Mouse (Mus musculus) gastrocnemius, adult 2 months (tissue): ENCODE measurements around the gene Coq9. TPM values are rescaled to one million over a fixed set of nuclear protein-coding genes. Genes with fewer than 3 reads are reported as not detected.

Experiments
- DNase-seq: peaks from one replicate; pipeline ENCODE4 v3.0.0; 2022
- H3K27ac ChIP-seq: fragments of 200-600 bp; 2 replicates; pipeline ENCODE4 v1.8.1; 2022; ENCODE audit warnings: mild to moderate bottlenecking
- H3K4me3 ChIP-seq: fragments of 200-600 bp; 2 replicates; pipeline ENCODE4 v1.8.1; 2022; ENCODE audit warnings: mild to moderate bottlenecking, moderate library complexity
- CTCF ChIP-seq: fragments of 200-600 bp; IDR thresholded peaks from 2 replicates; pipeline ENCODE4 v1.8.1; 2022; ENCODE audit warnings: antibody characterized with exemption, mild to moderate bottlenecking, moderate library complexity
- intact Hi-C: fragments of 180-260 bp; cut with DNase I; formaldehyde crosslinking; loops from one replicate; pipeline ENCODE4 v1.15.1; 2025
- total RNA-seq, 2 experiments: library from RNA; stranded (reverse); gene quantifications; 2 replicates each; pipeline ENCODE4 v1.2.3; 2021

Coq9 gene
- total RNA-seq, 2 experiments from 2014 or later = 359 to 480 TPM

- intact Hi-C loops = no loop called here
- H3K4me3 ChIP-seq = no peak overlapping the region
These were observed 24.5 kb downstream of the Coq9 start for GRCm38 (mm10) chr8:94862487-94863220.

GRCm38 (mm10) chr8:94863897-94864673 is 26.0 kb downstream of the Coq9 start:
- no peak for DNase-seq
- H3K4me3 ChIP-seq = no peak overlapping the region
- intact Hi-C loops = no loop called here
- 0 out of 2 replicates have a peak overlapping the region, but pooled peaks have one; percentile 8 for H3K27ac ChIP-seq
- peak; percentile 31 for TF ChIP-seq CTCF

More at GRCm38 (mm10) chr8:94862487-94863220, 24.5 kb downstream of the Coq9 start:
- H3K27ac ChIP-seq = peak overlapping the region; percentile 16; the same call in 1 of the 2 replicates
- TF ChIP-seq CTCF = no peak
- no peak for DNase-seq

GRCm38 (mm10) chr8:94865292-94865691 is 27.2 kb downstream of the Coq9 start:
- Histone ChIP-seq H3K4me3 (no peak overlapping the region), H3K27ac (no peak overlapping the region)
- no peak for DNase-seq
- TF ChIP-seq CTCF = no peak
- intact Hi-C loops = no loop called here

- Histone ChIP-seq H3K4me3 (no peak overlapping the region), H3K27ac (no peak overlapping the region)
- no peak for DNase-seq
- intact Hi-C loops = no loop called here
- no peak for TF ChIP-seq CTCF
These were observed 28.8 kb downstream of the Coq9 start for GRCm38 (mm10) chr8:94866921-94867320.

GRCm38 (mm10) chr8:94869146-94869545 is 31.0 kb downstream of the Coq9 start:
- DNase-seq = no peak
- peak overlapping the region; percentile 12; the same call in 1 of the 2 replicates for H3K27ac ChIP-seq
- intact Hi-C loops = no loop called here
- no peak overlapping the region for H3K4me3 ChIP-seq
- no peak for TF ChIP-seq CTCF

GRCm38 (mm10) chr8:94870003-94870402 is 31.9 kb downstream of the Coq9 start:
- peak overlapping the region; percentile 12; the same call in 1 of the 2 replicates for H3K27ac ChIP-seq
- intact Hi-C loops = no loop called here
- no peak for TF ChIP-seq CTCF

GRCm38 (mm10) chr8:94870474-94871107 is 32.5 kb downstream of the Coq9 start:
- H3K4me3 ChIP-seq = peak overlapping the region; percentile 70
- no peak for TF ChIP-seq CTCF
- intact Hi-C loops = no loop called here
- DNase-seq = peak; percentile 56
- peak overlapping the region; percentile 73 for H3K27ac ChIP-seq

More at GRCm38 (mm10) chr8:94870003-94870402, 31.9 kb downstream of the Coq9 start:
- no peak for DNase-seq
- H3K4me3 ChIP-seq = peak overlapping the region; percentile 70

- Histone ChIP-seq H3K27ac (peak overlapping the region; percentile 73), H3K4me3 (peak overlapping the region; percentile 70)
- intact Hi-C loops = no loop called here
- no peak for TF ChIP-seq CTCF
- DNase-seq = peak; percentile 72
These were observed 33.2 kb downstream of the Coq9 start for GRCm38 (mm10) chr8:94871108-94871894.

- no peak for TF ChIP-seq CTCF
- DNase-seq = no peak
- Histone ChIP-seq H3K27ac (no peak overlapping the region), H3K4me3 (no peak overlapping the region)
- intact Hi-C loops = no loop called here
These were observed 34.0 kb downstream of the Coq9 start for GRCm38 (mm10) chr8:94872156-94872555.

- Histone ChIP-seq H3K4me3 (no peak overlapping the region), H3K27ac (no peak overlapping the region)
- no peak for TF ChIP-seq CTCF
- intact Hi-C loops = no loop called here
- no peak for DNase-seq
These were observed 34.5 kb downstream of the Coq9 start for GRCm38 (mm10) chr8:94872576-94872975.

GRCm38 (mm10) chr8:94874358-94874757 is 36.2 kb downstream of the Coq9 start:
- TF ChIP-seq CTCF = peak; percentile 97
- H3K27ac ChIP-seq = peak overlapping the region; percentile 85
- DNase-seq = peak; percentile 80
- intact Hi-C loops = loop anchor here (1.0 kb wide), 1 partner anchor 34 kb away; no protein-coding TSS in a partner anchor
- peak overlapping the region; percentile 74 for H3K4me3 ChIP-seq
